In the genomic region with DNA sequence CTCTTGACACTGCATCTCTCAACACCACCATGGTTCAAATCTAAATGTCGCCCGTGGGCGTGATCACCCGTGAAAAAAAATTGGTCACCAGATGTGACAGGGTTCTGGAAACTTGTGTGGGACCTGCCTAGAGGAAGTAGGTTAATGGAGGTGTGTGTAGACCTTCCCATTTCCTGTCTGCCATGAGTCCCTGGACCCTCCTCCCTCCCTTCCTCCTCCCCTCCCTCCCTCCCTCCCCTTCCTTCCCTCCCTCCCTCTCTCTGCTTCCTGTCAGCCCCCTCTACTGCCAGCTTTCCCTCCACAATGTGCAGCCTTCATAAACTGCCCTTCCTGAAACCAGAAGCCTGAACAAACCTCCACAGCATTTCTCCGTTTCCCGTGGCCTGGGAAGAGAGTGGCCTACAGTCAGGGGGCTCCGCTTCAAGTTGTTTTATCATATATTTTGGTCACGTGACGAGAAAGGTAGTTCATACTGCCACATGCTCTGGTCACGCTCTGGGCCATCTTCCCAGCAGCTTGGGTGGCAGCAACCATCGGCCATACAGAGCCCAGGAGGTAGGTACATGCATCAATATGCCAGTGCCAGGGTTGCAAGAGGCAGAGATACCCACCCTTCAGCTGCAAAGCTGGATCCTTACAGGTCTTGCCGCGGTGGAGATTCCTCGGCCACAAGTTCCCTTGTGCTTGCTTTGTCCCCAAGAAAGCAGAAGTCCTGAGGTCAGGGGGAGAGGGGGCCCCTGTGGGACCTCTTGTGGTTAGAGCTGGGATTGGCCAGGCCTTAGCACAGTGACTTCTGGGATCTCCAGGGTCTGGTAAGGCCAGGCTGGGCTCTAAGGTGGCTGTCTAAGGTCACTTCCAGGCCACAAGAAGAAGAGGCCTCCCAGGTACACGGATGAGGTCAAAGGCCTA, we compare ENCODE assay signal across 9 mouse cellular contexts. TPM values are rescaled to one million over a fixed set of nuclear protein-coding genes. Genes with fewer than 3 reads are reported as not detected.
DNase-seq lines count a peak whose midpoint lies in the region; ATAC-seq lines count a peak whose summit lies in the region.
"Had no signal": no experiment of that assay in that cellular context is flagged by ENCODE, and none has a peak within 500 bp of the region (broad histone marks: within the 10 kb centered on the region; RNA-seq: fewer than 3 reads in every experiment).

No protein-coding gene starts in this region.

- intact Hi-C loops in heart, postnatal 25 days (cut with DNase I): no loop called here

- peak overlapping the region; percentile 75 for H3K27ac ChIP-seq in heart, embryonic 12.5 days (ENCODE audit: poor library complexity, severe bottlenecking)
- peak overlapping the region; percentile 62 for H3K27ac ChIP-seq in liver, embryonic 16.5 days (ENCODE audit: low read length)
- no peak overlapping the region for H3K27ac ChIP-seq in midbrain, embryonic 16.5 days (ENCODE audit: low read length)

- no peaks in the 10 kb centered on the region for H3K27me3 ChIP-seq in heart, embryonic 12.5 days (replicated peaks)
- no peaks in the 10 kb centered on the region for H3K27me3 ChIP-seq in liver, embryonic 16.5 days (ENCODE audit: control insufficient read depth, insufficient read depth, low read depth, low read length)
- no peaks in the 10 kb centered on the region for H3K27me3 ChIP-seq in midbrain, embryonic 16.5 days (ENCODE audit: control insufficient read depth, insufficient read depth, low read depth, low read length)

- no peak for ATAC-seq in heart, embryonic 12.5 days (ENCODE audit: insufficient number of reproducible peaks, low FRiP score)
- ATAC-seq in liver, embryonic 16.5 days (ENCODE audit: low read depth): peak; percentile 51
- ATAC-seq in midbrain, embryonic 16.5 days: no peak

- H3K36me3 ChIP-seq in heart, embryonic 12.5 days: no peaks in the 10 kb centered on the region
- H3K36me3 ChIP-seq in liver, embryonic 16.5 days (ENCODE audit: control insufficient read depth, insufficient read depth): no peaks in the 10 kb centered on the region
- no peaks in the 10 kb centered on the region for H3K36me3 ChIP-seq in midbrain, embryonic 16.5 days (ENCODE audit: control insufficient read depth, insufficient read depth, low read length)

- no peak overlapping the region for H3K4me2 ChIP-seq in heart, embryonic 12.5 days
- no peak overlapping the region for H3K4me2 ChIP-seq in liver, embryonic 16.5 days (ENCODE audit: low read depth, low read length)
- no peak overlapping the region for H3K4me2 ChIP-seq in midbrain, embryonic 16.5 days (ENCODE audit: low read length)

- DNase-seq in heart, postnatal 25 days (ENCODE audit: low spot score): no peak
- peak; percentile 35 for DNase-seq in thymus, postnatal 14 days
- DNase-seq in thymus, adult 18-20 months: no peak
- DNase-seq in layer of hippocampus, postnatal 36 days: no peak
- no peak for DNase-seq in layer of hippocampus, adult 8-10 months (ENCODE audit: low spot score in 2 of 2)

- no peak overlapping the region for H3K4me3 ChIP-seq in heart, embryonic 12.5 days
- H3K4me3 ChIP-seq in liver, embryonic 16.5 days (ENCODE audit: low read depth, low read length): peak overlapping the region; percentile 21; the same call in 1 of the 2 replicates
- no peak overlapping the region for H3K4me3 ChIP-seq in midbrain, embryonic 16.5 days (ENCODE audit: low read depth, low read length)

- H3K9me3 ChIP-seq in heart, embryonic 12.5 days (replicated peaks): no peaks in the 10 kb centered on the region
- H3K9me3 ChIP-seq in liver, embryonic 16.5 days (replicated peaks; ENCODE audit: control insufficient read depth, low read length): no peaks in the 10 kb centered on the region
- no peaks in the 10 kb centered on the region for H3K9me3 ChIP-seq in midbrain, embryonic 16.5 days (replicated peaks; ENCODE audit: control insufficient read depth, low read length, poor library complexity, severe bottlenecking)

- 49% methylated on average over 15 of the region's 15 CpGs for WGBS in heart, embryonic 12.5 days
- 26% methylated on average over 15 of the region's 15 CpGs for WGBS in liver, embryonic 16.5 days (ENCODE audit: insufficient replicate concordance)
- WGBS in midbrain, embryonic 16.5 days: 83% methylated on average over 15 of the region's 15 CpGs

- H3K9ac ChIP-seq in heart, embryonic 12.5 days: no peak overlapping the region
- H3K9ac ChIP-seq in liver, embryonic 16.5 days (ENCODE audit: low read depth, low read length): peak overlapping the region; percentile 3; the same call in 1 of the 2 replicates
- no peak overlapping the region for H3K9ac ChIP-seq in midbrain, embryonic 16.5 days (ENCODE audit: low read depth, low read length)

- H3K4me1 ChIP-seq in heart, embryonic 12.5 days (replicated peaks): peaks cover 53% of the 10 kb centered on the region
- peaks cover 32% of the 10 kb centered on the region for H3K4me1 ChIP-seq in liver, embryonic 16.5 days (ENCODE audit: control insufficient read depth, low read depth, low read length)
- no peaks in the 10 kb centered on the region for H3K4me1 ChIP-seq in midbrain, embryonic 16.5 days (ENCODE audit: control insufficient read depth, insufficient read depth, low read length)

RNA-seq across cellular contexts. Expression of gene Rbm38, which starts 41.4 kb away (rescaled TPM):
- 146 and 147 TPM in 2 replicates for polyA plus RNA-seq in heart, embryonic 12.5 days (2016; fragmentation: Nextera tagmentation; extraction: Ambion mirVana)
- total RNA-seq in heart, postnatal 25 days (2021): 100 to 1,000 TPM; 167 to 223 TPM
- polyA plus RNA-seq in liver, embryonic 16.5 days (2015; fragmentation: Nextera tagmentation; extraction: Ambion mirVana): 279 and 350 TPM in 2 replicates
- polyA plus RNA-seq in midbrain, embryonic 16.5 days (2015; fragmentation: Nextera tagmentation; extraction: Ambion mirVana): 9.9 and 12.9 TPM in 2 replicates
- 1 to 10 TPM; 3.8 to 4.6 TPM for total RNA-seq in layer of hippocampus, postnatal 36 days (2021)
- total RNA-seq in layer of hippocampus, adult 8-10 months (2022): 1 to 10 TPM; 3.1 to 6.3 (median 4.6) TPM

RNA-seq across cellular contexts. Expression of gene Ctcfl, which starts 57.6 kb away (rescaled TPM):
- 0.70 and 0.86 TPM in 2 replicates for polyA plus RNA-seq in heart, embryonic 12.5 days (2016; fragmentation: Nextera tagmentation; extraction: Ambion mirVana)
- under 1 TPM; 0.14 to 0.18 TPM for total RNA-seq in heart, postnatal 25 days (2021)
- polyA plus RNA-seq in liver, embryonic 16.5 days (2015; fragmentation: Nextera tagmentation; extraction: Ambion mirVana): 0.05 and 0.06 TPM in 2 replicates
- polyA plus RNA-seq in midbrain, embryonic 16.5 days (2015; fragmentation: Nextera tagmentation; extraction: Ambion mirVana): 0.06 and 0.11 TPM in 2 replicates
- total RNA-seq in layer of hippocampus, postnatal 36 days (2021): not detected
- not detected for total RNA-seq in layer of hippocampus, adult 8-10 months (2022)
- polyA plus RNA-seq: cortical plate, adult 2 months had no signal

Comparison
In these comparisons a context has a peak if more than half of its experiments do, and no peak if none do; other contexts are left out.
1. RNA of gene Rbm38, which starts 41.4 kb away (total RNA-seq): 167 to 223 TPM in heart, postnatal 25 days; 3.1 to 6.3 TPM in layer of hippocampus, adult 8-10 months and 3.8 to 4.6 TPM in layer of hippocampus, postnatal 36 days; every median in the first group is over 10 times any median in the second.